Mouse (Mus musculus) left cerebral cortex, postnatal 36 days (tissue): ENCODE measurements around the gene Tnp2. TPM values are rescaled to one million over a fixed set of nuclear protein-coding genes. Genes with fewer than 3 reads are reported as not detected.

ENCODE experiments used
- DNase-seq, 2 experiments: peaks; one replicate each; pipeline ENCODE4 v3.0.0; 2021 to 2022; ENCODE audit warnings: low spot score in 2 of 2, mixed read lengths in 1 of 2
- intact Hi-C: fragments of 180-260 bp; cut with DNase I; formaldehyde crosslinking; loops from one replicate; pipeline ENCODE4 v1.15.1; 2025
- total RNA-seq, 2 experiments: library from RNA; stranded (reverse); gene quantifications; 2 replicates each; pipeline ENCODE4 v1.2.3; 2021

Gene Tnp2
- total RNA-seq, 2 experiments from 2014 or later, result not detected

DNA sequence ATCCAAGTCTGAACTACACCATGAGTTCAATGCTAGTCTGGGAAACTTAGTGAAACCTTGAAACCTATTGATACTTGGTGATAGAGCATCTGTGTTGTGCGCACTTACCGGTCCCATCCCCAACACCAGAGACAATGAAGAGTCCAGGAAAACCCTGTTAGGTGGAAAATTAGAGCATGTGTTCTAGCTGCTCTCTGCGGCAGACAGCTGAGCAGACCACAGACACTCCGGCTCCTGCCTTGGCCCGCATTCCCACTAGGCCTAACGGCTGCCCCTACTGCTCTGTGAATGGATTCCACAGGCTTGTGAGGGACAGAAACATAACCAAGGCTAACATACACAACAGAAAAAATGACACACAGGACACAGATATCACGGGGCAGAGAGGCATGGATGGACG lies 14.9 kb downstream of the Tnp2 start:
- no peak for DNase-seq
- intact Hi-C loops, result no loop called here

DNA sequence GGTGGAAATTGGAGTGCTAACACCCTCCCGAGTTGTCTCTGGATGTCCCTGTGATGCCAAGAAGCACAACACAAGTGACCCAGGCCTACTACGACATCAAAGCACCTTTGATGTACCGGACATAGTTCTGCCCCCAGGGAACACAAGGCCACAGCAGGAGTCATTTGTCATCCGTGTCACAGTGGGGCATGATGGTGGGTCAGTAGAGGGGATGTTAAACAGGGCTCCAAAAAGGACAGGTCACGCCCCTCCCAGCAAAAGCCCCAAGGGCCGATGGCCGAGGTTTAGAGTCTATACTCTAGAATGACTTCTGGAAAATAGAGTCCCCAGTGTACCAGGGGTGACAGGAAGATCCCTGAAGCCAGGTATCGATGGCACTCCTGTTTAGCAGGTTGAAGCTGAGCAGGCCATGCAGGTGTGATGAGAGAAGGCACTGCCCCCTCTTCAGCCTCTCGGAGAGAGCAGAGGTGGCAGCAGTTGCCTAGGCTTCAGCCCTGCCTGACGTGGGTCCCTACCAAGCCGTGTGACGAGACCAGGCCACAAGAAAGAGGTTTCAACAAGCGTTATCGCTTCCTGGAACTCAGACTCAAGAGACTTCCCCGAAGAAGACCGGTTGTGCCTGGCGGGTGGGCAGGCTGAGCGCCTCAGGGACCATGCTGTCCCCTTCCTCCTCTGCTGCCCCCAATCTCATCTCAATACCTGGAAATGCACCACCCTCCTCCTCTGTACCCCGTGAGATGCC lies 16.5 kb downstream of the Tnp2 start:
- no peak for DNase-seq
- intact Hi-C loops, result no loop called here

DNA sequence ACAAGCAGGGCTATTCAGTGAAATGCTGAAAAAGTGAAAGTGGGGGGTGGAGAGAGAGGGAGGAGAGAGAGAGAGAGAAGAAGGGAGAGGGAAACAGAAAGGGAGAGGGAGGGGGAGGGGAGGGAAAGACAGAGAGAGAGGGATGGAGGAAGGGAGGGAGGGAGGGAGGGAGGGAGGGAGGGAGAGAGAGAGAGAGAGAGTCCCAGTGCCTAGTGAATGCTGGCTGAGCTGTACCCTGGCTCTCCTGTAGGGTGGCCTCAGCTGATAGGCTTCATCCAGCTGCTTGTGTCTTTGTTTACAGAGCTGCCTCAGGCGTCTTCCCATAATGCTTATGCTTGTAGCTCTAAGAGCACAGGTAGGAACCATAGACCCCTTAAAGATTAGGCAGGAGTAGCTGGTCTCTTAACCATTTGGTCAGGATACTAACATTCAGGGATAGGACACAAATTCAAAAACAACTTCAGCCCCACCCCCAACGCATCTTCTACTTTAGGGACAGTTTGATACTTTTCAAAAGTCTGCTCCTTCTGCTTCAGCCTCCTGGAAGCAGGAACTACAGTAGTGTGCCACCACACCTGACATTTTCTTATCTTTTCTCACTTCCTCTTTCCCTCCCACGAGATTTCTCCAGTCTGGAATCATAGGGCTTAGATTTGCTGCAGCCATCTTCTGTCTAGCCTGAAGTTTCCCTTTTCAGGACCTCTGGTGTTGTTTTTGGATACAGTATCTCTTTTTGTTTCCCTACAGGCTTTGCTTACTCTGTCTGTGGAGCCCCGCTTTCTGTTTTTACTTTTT lies 17.7 kb downstream of the Tnp2 start:
- intact Hi-C loops, result no loop called here
- DNase-seq, result no peak

DNA sequence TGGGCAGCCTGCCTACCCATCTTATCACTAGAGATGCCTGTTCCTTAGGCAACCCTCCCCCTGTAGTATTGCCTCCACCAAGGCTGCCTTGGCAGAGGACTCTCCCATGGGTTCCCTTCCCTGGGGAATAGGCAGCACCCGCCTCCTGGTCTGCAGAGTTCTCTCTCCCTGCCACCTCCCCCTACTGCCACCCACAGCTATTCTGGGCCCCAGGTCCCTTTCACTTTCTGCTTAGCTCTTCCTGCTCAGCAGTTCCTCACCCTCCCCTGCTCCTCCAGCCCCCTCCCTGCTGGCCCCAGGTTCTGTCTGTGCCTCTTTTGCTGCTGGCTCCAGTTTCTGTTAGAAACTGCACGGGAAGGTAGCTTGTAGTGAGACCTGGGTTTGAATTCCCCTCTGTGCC lies 18.8 kb downstream of the Tnp2 start:
- intact Hi-C loops, result no loop called here
- DNase-seq, result peak; percentile 38 to 53

DNA sequence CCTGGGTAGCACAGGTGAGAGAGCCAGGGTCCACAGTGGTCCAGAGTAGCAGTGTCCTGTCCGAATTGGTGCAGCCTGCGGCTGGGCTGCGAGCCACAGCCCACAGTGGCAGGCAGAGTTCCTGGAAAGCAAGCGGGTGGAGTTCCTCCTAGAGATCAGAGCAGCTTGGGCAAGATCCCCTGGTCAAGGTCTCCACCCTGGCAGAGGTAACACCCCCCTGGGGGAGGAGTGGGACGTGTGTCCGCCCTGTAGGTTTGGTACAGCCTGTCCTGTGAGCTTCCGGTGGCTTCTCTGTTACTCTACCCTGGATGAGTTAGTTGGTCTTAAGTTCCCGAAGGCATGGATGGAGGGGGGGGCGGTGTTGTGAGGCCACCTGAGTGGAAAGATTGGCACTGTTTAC lies 19.6 kb downstream of the Tnp2 start:
- no peak for DNase-seq
- intact Hi-C loops, result no loop called here

DNA sequence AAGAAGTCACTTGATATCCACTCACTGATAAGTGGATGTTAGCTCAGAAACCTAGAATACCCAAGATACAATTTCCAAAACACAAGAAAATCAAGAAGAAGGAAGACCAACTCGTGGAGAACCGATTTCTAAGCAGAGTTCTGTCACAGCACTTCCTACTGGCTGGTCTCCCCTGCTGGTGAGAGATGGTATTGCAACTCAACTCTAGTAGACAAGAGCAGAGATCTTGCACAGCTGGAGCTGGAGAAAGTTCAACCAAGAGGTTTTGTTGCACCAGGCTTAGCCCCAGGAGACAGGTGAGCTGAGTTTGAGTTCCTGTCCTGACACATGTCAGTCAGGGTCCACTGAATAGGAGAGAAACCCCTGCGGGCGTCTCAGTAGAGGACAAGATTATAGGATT lies 21.3 kb downstream of the Tnp2 start:
- intact Hi-C loops, result no loop called here
- DNase-seq, result peak; percentile 21 to 48

DNA sequence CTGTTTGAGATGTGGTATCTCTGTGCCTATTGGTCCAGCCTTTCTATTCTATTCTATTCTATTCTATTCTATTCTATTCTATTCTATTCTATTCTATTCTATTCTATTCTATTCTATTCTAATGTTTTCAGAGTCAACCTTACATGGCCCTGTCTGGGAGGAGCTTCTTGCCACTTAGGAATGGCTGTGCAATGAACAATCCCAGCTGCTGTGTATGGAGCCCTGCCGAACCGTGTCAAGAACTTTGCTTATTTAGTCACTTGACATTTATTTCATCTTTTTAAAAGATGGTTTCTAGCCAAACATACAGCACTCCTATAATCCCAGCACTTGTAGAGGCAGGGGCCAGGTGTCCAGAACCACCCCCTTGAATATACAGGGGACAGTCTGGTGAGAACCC lies 24.1 kb downstream of the Tnp2 start:
- intact Hi-C loops, result no loop called here
- no peak for DNase-seq

DNA sequence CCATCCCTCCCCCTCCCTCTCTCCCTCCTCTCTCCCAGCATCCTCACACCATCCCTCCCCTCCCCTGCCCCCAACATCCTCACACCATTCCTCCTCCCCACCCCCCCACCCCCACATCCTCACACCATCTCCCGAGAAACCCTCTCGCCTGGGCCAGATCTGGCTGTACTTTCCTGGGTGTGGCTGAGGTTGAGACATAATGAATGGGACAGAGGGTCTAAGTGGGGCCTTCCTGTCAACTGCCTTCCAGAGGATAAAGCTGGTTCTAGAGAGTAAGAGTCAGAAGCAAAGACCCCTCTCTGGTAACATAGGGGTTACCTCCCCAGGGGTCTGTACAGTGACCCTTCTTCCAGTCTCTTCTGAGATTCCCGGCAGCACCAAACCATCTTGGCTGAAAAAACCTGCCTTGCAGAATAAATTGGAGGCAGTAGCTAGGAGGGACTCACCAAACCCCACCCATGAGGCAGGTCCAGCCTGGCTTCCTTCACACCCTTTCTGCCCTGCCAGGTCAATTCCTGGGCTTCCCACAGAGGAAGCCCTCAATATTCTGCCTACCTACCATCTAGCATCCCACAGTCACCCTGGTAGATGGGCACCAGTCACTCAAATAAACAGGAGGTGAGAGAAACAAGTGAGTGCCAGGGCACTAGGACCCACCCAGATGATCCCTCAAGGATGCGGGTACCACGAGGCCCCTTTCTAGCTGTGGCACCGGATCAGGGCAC lies 24.8 kb downstream of the Tnp2 start:
- intact Hi-C loops, result no loop called here
- DNase-seq, result no peak

DNA sequence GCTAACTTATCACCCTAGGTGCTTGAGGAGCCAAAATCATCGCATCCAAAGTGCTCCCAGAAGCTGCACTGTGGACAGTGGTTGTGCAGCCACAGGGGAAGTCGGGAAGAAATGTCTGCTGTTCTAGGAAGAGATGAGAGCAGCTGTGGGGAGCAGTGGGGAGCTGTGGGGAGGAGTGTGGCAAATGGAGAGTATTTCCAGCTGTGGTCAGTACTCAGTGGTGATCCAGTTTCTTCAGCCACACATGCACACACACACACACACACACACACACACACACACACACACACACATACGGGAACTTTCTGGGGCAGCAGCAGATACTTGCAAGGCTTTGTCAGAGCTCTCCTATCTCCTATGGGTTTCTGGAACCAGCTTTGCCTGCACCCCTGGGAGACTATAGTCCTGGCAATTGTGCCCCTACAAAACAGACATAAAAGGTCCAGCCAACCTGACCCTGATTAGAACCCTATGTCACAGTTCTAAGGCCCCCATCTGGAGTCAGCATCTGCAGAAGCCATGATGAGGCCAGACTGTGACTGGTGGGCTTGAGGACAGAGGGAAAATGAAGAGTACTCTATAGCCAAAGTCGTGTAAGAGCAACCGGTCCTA lies 25.8 kb downstream of the Tnp2 start:
- intact Hi-C loops, result no loop called here
- DNase-seq, result no peak

DNA sequence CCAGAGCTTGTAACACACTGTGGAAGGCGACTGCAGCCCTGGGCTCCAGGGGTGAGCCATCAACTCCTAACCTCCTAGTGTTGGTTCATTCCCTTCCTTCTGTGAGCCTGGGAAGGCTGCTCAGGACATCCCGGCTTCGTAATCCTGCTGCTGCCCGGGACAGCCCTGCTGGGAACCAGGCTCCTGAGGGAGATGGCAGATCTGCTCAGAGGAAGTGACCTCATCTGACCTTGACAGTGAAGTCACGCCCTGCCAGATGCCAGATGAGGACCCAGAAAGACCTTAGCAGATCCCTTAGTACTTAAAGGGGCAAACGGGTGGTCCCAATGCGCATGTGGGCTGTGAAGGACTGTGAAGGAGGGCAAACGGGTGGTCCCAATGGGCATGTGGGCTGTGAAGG lies 27.3 kb downstream of the Tnp2 start:
- intact Hi-C loops, result no loop called here
- DNase-seq, result no peak

DNA sequence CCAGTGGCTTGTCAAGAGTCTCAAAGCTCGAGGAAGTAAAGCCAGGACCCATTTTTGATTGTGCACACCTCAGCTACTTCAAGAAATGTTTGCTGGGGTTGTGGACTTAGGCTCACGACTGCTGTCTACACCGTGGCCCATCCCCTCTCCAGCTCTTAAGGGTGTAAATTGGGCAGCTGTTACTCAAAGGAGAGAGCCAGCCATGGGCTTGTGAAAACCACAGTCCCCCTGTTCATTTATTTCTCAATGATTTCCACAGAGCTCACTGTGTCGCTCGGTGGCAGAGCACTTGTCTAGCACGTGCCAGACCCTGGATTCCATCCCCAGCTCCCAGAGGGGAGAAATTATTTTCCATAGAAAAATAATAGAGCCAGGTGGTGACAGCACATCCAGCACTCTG lies 32.3 kb downstream of the Tnp2 start:
- no peak for DNase-seq
- intact Hi-C loops, result no loop called here

DNA sequence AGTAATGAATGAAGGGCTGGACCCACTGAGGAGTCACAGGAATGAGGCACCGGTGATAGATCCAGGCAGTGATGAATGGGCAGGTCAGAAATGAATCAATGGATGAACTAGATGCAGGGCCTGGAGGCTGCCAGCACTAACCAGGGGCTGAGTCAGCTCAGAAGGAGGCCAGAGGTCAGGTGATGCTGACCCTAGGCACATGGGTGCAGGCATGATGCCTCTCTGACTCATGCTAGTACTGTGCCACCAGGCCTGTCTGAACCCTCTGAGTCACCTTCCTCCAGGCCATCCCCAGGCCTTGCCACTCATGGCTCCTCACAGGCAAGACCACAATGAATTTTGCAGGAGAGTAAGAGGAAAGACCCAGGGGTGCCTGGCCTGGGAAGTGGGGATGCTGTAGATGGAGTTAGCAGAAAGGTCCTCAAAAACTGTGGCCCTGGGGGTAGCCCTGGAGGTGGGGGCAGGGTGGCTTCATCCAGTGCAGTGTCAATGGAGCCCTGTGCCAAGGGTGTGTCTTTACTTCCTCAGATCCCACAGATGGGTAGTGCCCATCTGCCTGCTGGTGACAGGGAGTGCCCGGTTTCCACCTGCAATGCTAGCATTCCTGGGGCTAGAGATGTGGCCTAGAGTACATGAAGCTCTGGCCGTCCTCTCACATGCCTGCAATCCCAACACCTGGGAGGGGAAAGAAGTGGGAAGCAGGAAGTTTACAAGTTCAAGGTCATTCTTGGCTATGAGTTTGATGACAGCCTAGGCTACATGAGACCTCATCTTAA lies 33.8 kb downstream of the Tnp2 start:
- intact Hi-C loops, result no loop called here
- no peak for DNase-seq

DNA sequence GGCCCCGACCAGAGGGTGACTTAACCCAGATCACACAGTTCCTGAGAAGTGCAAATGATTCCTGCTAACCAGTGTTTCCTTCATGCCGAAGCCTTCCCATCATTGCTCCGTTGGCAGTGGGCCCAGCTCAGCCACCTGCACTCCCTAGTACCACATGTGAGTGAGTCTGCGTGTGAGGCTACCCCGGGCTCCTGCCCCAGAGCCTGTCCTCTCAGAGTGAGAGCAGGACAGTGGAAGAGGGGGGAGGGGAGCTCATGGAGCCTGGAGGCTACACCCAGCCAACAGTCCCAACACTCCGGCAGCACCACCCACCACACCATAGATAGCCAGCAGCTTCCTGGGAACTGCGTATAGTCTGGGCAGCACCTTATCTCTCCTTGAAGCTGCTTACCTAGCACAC lies 38.6 kb downstream of the Tnp2 start:
- DNase-seq, result peak; percentile 19 to 26
- intact Hi-C loops, result no loop called here

DNA sequence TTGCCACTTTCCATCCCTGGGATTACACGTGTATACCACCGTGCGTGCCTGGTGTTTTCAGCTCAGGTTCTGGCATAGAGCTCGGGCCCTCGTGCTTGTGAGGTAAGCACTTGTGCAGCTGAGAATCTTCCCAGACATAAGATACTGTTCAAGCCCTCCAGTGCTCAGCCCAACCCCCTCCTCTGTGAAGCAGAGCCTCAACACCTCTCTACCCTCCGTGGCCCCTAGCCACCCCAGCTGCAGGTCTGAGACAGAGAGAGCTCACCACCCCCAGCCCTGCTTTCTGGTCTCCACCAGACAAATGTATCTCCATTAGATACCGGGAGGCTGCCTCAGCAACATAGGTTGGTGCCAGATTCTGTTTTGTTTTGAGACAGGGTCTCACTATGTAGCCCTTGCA lies 39.2 kb downstream of the Tnp2 start:
- no peak for DNase-seq
- intact Hi-C loops, result no loop called here

DNA sequence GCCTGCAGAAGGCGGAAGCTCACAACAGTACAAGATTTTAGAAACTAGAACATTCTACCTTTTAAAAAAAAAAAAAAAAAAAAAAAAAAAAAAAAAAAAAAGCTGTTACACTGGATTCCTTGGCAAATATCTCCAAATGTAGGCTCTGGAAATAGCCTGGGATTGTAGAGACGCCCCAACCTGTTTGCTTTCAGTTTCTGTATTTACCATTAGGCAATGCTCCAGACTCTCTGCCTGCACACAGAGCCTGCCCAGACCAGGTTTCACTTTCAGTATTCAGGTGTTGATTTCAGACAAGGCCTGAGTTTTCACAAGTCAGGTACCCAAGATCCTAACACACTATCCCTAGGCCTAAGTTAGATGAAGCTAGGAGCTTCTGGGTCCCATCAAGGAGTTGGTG lies 47.4 kb downstream of the Tnp2 start:
- intact Hi-C loops, result no loop called here
- DNase-seq, result no peak

DNA sequence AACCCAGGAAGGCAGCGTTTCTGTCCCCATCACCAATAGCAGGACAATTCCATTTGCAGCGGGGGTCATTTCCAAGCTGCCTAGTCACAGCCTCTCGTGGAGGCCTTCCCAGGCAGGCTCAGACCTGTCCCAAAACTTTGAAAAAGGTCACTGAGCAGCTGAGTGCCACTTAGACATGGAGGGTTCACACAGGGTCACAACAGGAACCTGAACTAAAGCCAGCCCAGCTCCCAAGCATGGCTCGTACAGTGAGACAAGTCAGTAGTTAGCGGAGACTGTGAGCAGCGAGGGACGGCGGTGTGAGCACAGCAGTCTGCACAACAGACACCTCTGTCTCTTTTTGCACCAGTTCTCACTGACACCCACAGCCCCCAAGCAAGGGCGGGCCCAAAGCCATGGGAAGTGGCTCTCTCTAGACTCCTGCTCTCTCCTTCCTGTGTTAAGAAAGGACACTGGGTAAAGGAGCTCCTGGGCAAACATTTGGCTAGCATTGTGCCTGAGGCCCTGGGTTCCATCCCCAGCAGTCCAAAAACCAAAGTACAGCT lies 48.5 kb downstream of the Tnp2 start:
- intact Hi-C loops, result no loop called here
- no peak for DNase-seq

DNA sequence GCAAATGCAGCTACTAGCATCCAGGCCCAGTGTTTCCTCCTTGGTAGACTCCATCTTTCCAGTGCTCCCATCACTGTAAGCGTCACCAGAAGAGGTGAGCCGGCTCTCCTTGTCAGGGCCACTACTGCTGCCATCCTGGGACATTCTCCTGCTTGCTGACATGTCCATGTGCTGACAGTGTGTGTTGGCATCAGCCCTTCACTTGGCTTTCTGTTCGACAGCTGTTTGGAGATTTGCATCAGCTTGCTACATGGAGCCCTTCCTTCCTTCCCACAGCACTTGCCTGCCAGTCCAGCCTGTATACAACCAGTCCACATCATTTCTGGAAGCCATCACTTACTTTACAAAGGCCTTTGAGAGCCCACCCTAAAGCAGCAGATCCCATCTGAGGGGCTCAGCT lies 49.6 kb downstream of the Tnp2 start:
- intact Hi-C loops, result no loop called here
- no peak for DNase-seq
